Mouse (Mus musculus) urinary bladder, postnatal 10 days (tissue): ENCODE measurements around the gene Fbxl22.
A peak's percentile ranks its signal among the peaks of the same experiment; 100 is the strongest.

Experiments
- DNase-seq: peaks from one replicate; pipeline ENCODE4 v3.0.0; 2022; ENCODE audit warnings: low spot score

Fbxl22 gene

DNA sequence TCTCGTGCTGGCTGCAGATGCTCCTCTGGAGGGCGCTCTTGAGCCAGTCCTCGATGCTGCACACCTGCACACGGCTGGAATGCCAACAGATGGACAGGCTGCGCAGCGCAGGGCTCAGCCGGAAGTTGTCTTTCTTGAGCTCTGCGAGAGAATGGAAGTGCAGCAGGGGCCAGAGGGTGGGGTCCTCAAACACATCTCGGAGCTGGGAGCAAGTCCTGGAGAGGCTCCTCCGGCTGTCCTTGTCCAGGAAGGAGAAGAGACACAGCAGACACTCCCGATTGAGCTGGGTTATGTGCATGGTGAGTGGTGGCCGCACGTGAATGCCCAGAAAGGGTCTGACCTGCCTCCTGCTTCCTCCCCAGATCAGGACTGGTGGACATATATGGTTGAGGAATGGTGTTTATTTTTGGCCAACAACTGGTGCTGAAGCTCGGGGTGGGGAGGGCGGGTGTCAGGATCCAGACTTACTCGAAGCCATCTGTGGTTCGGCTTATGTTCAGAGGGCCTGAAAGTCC, at the start of gene Fbxl22:
Fbxl22 (minus strand) TSS at position 338 of the 515 bp plus-strand sequence.
- DNase-seq = peak; percentile 24

DNA sequence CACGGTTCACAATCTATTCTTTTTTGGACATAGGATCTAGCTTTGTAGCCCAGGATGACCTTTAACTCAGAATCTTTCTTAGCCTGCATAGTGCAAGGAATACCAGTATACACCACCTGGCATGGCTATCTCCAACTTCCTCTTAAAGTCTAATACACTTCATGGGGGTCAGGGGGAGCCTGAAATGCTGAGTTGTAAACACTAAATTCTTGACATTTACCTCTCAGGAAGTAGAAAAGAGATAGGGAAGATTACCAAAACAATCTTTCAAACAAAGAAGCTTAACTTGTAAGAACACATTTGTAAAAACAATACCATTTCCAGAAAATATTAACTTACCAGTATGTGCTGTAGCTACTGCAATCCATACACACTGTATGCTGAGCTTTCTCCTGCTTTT, 47.8 kb upstream of the Fbxl22 start:
- no peak for DNase-seq

DNA sequence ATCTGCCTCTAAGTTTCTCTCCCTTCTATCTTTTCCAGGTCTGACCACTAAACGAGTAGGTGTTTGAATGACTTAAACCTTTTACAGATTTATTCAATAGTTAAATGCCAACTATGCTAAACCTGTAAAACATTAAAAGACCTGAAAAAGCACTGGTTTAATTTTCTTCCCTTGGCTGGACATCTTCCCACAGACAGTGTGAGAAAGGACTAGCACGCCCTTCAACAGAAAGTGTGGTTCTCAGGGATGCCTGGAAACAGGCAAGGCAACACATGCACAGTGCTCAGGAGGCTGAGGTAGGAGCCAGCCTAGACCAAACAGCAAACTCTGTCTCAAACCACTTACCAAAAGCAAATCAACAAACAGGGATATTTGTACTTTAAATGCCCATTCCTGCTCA, 47.1 kb upstream of the Fbxl22 start:
- no peak for DNase-seq

DNA sequence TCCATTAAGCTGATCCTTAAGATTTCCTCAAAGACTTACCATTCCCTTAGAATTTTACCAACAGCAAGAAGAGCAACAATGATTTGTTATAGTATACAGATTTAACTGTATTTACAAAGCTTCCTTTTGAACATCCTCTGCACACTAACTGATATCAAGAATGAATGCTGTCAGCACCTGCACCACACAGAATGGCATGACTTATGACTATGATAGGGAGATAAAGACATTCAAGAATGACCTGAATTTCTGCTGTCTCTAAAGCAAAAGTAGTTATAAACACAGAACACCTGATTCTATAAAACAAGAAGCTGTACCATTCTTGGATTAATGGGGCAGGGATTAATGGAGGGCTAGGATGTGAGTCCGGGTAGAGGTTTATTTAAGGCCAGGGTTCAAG, 46.3 kb upstream of the Fbxl22 start:
- no peak for DNase-seq

DNA sequence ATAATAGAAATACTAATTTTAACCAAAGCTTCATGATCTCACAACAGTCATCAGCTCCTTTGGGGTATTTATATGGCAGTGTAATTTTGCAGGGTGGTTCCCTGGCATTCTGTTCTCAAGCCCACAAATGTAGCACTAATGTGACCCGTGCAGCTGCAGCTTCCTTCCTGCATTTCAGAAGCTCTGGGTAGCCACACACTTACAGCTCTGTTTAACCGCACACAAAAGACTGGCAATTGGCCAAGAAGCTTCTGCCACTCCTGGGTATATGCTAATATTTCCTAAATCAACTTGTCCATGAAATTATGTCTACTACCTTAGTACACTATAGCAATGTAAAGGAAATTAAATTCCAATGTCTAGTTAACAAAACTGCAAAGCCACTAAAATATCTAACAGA, 45.9 kb upstream of the Fbxl22 start:
- DNase-seq = no peak

DNA sequence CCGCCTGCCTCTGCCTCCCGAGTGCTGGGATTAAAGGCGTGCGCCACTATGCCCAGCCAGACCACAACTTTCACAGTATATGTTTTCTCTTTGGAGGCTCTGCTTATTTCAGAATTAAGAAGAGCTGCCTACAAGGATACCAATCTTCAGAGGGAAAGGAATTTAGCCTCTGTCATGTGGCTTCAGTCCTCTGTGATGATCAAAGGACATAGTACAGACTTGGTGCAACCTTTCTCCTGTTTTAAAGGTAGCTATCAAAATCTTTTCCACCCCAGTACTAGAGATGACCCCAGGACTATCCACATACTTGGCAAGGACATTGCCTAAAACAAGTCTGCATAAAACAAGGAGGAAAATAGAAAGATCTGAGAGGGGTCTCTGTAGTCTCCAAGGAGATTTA, 44.6 kb upstream of the Fbxl22 start:
- no peak for DNase-seq

DNA sequence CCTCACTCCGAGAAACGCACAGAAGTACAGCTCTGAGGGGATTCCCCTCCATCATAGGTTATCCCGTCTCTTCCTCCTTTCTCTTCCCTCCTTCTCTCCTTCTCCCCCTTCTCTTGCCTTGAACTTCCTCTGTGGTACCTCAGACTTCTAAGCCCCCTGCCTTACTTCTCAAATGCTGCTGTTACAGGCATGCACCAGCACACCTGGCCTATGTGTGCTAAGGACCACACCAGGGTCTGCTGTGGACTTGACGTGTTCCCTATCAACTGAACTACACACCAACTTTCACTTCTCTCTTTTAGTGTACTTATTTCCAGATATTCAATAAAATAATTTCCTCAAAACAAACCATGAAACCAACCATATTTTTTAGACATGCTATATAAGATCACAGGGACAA, 28.4 kb upstream of the Fbxl22 start:
- no peak for DNase-seq

DNA sequence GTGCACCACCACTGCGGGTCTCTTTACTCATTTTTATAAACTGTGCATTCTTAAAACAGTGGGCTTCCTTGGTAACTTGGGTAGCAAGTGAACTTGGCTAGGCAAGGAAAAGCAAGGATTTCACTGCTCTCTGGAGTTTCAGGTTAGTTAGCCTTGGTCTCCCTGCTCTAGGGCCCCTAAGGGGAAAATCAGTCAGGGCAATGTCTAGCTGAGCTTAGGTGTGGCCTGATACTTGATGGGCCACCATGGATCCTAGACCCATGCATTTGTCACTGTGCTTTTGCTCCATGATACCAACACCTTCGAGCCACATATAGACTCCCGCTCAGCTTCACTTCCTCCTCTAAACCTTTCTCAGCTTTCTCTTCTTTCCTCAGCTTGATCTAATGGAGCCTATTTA, 7.2 kb upstream of the Fbxl22 start:
- no peak for DNase-seq

DNA sequence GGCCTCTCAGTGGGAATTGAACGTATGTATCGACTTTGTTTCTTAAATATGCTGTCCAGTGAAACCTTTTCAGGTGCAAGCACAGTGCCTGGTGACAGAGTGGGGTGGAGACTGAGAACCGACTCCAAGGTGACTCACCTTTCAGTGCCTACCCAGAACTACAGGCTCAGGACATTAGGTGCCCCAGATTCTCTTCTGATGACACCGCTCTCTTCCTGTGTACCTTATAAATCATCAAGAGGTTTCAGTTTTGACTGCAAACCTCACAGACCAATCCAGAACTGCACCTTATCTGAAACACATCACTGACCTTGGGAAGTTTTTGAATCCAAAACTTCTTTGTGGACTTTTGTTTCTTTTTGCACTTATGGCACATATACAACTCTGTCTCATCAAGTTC, 5.9 kb upstream of the Fbxl22 start:
- no peak for DNase-seq

DNA sequence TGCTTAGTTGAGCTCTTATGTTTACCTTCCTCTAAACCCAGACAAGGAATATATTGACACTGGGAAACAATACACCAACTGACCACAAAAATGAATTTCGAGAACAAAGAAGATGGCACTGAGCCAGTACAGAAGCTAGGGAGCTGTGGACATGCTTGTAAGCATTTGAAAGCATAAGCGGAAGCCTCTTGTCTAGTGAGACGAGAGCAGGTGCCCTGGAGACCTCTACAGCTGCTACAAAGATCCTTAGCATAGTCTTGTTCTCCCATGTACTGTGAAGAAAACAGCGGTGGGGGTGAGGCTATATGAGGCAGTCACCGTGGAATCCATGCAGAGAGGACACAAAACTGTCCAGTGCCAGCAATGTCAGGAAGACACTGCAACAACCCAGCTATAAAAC, 4.5 kb upstream of the Fbxl22 start:
- no peak for DNase-seq

DNA sequence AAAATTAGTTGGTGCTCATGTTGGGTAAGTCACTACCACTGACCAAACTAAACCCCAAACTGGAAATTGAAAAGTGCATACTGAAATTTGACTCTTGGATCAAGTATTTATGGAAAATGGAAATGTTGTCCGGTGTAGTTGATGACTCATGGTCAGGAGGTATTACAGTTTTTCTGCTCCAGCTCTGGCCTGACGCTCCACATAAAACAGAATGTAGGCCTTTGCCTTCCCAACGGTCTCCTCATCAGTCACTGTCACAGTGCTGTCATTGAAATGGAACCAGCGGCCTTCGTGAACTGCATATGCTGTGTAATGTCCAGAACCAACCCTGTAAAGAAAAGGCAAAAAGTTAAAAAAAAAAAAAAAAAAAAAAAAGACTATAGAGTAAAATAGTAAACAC, 3.9 kb upstream of the Fbxl22 start:
- no peak for DNase-seq

DNA sequence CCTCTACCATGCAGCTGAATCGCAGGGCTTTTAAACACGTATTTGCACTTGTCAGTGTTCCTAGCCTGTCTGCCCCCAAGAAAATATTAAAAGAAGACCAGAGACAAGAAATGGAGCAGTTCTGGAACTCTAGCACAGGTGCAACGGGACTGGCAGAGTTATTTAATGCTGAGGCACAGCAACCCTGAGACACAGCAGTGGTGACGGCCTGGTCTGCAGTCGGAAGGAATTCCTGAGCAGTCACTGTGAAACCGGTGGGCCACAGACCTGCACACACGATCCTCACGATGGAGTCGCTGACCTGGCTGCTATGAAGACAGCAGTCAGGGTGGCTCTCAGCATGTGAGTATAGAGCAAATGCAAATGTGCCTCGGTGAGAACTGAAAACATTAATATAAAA, 3.4 kb upstream of the Fbxl22 start:
- DNase-seq = no peak

DNA sequence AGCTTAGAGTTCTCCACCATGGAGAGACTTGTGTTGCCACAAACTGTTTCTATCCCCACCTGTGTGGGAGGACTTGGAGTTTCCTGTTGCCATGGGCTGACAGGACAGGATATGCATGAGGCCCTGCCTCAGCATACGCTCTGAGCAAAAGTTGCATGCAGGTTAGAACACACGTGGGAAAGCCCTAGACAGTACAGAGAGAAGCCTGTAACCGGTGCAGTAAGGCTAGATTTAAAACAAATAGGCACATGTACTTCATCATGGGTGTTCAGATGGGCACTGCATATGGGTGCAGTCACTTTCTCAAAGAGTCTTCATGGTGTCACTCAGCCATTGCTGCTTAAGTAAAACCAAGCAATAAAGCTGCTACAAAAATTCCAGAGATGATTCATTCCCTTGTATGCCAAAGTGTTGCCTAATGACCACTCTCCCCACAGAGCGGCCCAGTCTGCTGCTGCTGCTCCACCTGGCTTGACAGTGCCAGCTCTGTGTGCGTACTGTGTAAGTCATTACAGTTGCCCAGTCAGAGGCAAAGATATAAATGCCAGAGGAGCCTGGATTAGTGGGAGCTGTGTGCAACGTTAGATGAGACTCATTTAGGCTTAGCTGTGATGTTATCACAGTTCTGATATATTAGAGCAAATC, 2.0 kb upstream of the Fbxl22 start:
- DNase-seq = no peak

DNA sequence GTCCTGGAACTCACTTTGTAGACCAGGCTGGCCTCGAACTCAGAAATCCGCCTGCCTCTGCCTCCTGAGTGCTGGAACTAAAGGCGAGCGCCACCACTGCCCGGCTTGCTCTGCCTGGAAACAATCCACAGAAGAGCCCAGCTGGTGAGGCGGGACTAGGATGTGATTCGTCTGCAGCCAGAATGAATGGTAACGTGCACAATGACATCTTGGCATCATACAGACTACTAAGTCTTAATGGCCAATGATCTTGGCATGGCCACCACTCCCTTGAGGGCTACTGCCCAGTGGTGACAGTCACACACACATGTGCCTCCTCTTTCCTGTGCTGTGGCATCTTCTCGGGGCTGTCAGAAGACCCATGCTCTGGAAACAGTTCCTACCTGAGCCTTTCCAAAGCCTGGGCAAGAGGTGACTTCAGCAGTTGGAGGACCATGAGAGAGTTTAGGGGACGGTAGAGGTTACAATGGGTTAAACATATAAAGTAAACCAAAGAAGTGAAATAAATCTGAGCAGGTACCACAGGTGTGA, 1.4 kb upstream of the Fbxl22 start:
- no peak for DNase-seq

DNA sequence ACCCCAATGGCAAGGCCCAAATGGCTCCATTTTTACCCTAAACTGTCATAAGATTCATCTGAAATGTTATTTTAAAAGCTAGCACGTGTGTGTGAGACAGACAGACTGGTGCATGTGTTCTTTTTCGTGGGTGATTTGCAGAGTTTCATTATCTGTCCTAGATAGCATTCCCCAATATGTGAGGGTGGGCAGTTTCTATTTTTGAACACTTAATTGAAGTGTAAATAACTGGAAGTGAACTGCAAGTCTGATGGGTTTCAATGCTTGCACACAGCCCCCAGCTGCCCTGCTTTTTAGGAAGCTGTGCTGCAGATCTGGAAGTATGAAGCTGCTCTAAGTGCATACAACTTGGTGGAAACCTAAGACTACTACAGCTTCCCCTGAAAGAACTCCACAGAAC, 722 bp upstream of the Fbxl22 start:
- DNase-seq = no peak

DNA sequence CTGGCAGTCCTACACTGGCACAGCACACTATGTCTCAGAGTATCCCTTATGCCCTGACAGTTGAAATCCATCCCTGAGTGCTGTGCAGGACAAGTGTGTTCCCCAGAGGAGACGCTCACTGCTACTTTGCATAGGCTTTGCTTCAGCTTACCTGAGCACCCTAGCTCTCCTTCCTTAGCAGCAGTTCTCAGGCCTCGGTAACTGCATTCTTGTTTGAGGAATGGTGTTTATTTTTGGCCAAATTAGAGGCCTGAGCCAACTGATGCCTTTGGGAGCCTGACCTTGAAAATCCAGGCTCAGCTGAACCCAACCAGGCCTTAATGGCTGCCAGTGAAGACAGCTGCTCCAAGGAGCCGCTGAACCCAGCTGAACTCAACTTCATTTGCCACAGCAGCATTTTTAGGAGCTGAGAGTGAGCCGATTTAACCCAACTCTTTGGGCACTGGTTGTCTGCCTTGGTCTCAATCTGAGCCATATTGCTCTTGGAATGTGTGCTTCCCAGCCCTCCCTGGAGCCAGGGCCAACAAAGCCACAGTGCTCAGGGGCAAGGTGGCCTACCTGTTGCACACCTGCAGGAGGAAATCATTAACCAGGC, 635 bp downstream of the Fbxl22 start:
- no peak for DNase-seq

DNA sequence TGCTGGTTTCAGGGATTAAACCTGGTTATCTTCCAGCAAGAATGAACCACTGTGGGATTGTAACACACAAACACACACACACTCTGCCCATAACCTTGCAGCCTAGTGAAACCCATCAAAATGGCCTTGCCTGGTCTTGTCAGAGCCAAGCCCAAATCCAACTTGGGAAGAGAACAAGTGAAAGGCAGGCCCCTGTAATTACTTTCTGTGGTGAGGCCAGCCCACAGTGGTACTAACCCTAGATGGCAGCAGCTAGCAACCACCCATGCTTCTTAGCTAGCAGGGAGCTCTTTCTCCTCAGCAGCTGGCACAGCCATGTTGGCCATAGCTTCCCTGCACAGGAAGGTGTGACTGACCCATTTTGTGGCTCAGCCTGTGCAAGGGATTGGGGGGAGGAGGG, 1.2 kb downstream of the Fbxl22 start:
- DNase-seq = no peak

DNA sequence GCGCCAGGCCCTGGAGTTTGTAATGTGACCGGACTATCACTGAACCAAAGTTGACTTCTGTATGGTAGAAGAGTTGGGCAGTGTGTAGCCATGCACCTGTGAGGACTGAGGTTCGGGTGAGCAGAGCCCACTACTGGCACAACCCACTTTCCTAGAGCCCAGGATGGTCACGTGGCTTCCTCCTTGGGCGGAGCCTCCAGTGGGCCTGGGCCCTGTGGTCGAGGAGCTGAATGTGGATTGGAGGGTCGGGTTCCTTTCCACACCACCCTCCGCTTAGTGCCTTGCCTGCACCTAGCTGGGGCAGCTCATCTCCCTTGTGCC, 2.1 kb downstream of the Fbxl22 start:
- peak; percentile 40 for DNase-seq

DNA sequence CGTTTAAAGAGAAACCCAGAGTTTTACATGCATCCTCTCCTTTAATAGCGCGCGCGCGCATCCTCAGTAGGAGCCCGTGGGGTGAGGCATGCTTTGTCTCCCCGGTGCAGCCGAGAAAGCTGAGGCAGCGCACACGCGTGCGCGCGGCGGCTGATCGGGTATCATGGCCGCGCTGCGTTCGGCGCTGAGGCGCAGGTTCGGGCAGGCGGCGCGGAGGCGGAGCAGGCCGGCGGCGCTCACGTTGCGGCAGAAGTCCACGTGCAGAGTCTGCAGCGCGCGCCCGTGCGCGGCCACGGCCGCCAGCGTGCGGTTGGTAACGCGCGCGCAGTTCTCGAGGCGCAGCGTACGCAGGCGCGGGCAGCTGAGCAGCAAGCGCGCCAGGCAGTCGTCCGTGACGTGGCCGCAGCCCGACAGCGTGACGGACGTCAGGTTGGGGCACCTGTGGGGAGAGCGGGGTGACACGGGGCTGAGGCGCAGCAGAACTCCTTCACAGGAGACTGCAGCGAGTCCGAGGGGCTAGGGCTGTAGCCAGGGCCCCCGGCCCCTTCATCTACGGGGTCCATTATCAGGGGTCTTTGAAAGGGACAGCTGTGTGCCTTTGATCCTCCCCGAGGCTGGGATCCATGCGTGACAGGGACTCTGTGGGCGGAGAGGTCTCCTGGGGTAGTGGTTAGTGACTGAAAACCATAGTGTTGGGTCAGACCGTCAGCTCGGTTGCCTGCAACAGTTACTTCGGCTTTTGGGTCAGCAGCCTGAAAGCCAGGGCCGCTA, 2.6 kb downstream of the Fbxl22 start:
- DNase-seq = peak; percentile 66

DNA sequence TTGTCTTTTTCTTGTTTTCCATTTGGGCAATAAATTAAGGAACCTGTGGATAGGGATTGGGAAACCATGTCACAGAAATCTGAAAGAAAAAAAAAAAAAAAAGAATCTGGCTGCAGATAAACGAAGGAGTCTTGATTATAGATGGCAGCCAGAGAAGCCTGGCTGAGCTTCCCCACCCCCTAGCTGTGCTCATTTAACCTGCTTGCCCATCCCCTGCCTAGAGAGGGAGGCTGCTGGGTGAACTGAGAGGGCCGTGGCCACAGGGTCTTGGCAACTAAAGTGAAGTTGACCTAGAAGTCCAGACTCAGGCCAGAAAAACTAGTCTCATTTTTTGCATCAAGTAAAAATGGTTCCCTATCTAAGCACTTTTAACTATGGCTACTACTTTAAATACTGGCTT, 3.4 kb downstream of the Fbxl22 start:
- DNase-seq = no peak

DNA sequence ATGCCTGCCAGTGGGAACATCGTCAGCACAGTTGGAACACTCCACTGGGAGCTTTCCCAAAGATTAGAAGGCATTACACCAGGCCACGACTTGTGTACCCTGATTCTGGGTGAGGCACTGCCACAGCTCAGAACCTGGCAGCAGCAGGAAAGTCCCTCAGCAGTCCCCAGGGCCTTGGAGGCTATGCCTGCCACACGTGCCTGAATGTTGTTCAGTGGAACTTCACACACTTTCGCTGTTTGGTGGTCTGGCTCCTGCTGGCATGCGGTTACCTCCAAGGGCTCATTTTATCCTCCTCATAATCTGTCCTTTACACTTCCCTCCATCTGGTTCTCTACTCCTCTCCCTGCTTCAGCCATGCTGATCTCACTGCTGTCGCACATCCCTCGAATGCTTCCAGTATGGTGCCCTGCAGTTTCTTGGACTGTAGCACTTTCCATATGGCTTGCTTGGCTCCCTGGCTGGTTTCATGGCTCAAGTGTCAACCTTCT, 4.0 kb downstream of the Fbxl22 start:
- no peak for DNase-seq

DNA sequence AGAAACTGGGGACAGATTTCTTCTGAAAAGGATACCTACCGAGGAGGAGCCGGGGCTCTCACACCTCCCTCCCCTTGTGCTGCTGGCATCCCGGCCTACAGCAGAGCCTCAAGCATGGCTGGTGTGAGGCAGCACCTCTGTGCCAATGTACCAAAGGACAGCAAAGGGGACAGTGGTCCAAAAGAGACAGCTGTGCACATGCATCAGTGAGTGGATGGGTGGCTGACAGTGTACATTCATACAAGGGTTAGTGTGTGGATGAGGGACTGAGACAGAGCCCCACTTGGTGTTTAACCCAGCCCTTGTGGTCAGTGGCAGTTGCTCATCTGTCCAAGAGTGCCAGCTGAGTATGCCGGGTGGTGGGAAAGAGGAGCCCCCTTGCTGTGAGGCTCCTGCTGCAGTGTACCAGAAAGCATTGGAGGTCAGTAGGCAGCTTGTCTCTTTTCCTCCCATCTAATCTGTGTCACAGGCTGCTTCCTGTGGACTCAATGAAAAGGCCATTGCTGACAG, 5.4 kb downstream of the Fbxl22 start:
- no peak for DNase-seq

DNA sequence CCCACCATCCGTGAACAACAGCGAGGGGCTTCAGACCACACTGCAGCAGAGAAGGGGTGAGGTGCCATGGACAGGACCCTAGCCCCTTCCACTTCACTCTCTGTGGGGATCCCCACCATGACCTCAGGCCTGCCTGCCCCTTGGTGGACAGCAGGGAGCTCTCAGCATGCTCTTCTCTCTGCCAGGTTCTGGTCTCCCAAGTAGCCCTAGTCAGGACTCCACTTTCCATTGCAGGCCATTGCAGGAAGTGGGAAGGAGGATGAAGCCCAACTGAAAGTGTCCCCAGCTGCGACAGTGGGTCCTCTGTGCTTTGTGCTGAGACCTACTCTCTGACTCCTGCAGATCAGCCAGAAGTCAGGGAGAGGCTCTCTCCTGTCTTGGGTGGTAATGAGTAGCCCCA, 6.7 kb downstream of the Fbxl22 start:
- no peak for DNase-seq
